Mouse (Mus musculus) stomach, postnatal 0 days (tissue): ENCODE data around the gene Sorbs2.

Experiments
- CTCF ChIP-seq: IDR thresholded peaks from 2 replicates; pipeline ENCODE4 v1.5.1; 2016; ENCODE audit warnings: antibody characterized with exemption, low read depth, mild to moderate bottlenecking, moderate library complexity
- EP300 ChIP-seq: optimal IDR thresholded peaks from 2 replicates; pipeline ENCODE3; 2016; ENCODE audit warnings: antibody characterized with exemption

DNA sequence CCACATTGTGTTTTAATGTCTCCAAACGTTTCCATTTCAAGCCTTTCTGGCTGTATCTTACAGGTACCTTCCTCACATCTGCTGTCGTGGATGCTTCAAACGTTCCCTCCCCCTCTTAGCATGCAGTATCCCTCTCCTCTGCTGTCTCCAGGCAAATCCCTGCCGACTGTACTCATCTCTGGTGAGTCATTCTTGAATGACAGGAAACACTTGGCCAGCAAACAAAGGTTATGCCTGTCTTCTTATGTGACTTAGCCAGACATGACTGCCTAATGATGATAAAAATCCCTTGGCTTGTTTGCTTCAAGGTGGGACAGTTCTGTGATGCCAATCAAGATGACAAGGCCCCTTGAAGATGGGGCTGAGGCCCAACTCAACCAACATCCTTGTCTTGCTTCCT lies 26.7 kb upstream of the Sorbs2 start:
- TF ChIP-seq EP300 (no peak), CTCF (no peak)
